Mouse (Mus musculus): ENCODE measurements around the gene Olfr1412.

- no peak for TF ChIP-seq CTCF (conservative IDR thresholded peaks at IDR 0.05; ENCODE audit: insufficient read depth, insufficient read length, low read depth, low read length)
- no peak for TF ChIP-seq POLR2A (IDR thresholded peaks at IDR 0.05; ENCODE audit: low read depth, low read length)
Observed at GRCm38 (mm10) chr1:92638181-92638580, 52.6 kb downstream of the Olfr1412 start.
